Mouse (Mus musculus): ENCODE measurements at regions not wholly inside any gene's neighbourhood (a gene's known extent, or its start where the extent isn't known, plus 50 kb on each side); places are given as distances from the start of the nearest gene placed in this dataset.

DNA sequence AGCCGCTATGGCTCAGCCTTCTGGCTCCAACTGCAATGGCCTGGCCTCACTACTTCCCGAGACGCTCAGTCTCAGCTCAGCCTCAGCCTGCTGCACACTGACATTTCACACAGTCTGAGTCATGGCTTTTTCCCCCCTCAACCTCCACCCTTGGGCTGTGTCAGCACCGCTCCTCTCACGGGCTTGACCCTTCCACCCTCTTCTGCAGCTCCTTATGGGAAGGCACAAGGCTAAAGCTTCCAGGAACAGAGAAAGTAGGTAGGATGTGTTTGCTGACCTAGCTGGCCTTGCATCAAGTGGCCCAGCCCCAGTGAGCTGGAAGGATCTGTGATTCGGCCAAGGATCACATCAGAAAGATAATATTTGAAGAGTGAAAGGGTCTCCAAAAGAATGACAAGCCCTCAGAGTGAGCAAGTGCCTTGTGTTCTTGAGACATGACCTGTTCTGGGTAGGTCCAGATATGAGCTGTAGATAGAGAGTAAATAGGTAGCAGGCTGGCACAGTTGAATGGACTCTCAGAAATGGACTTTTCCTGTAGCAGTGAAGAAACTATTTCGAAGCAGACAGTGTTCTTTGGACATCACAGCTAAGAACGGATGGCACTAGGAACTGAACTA lies 192.9 kb upstream of the Usp24 start:
- DNase-seq, result no peak

DNA sequence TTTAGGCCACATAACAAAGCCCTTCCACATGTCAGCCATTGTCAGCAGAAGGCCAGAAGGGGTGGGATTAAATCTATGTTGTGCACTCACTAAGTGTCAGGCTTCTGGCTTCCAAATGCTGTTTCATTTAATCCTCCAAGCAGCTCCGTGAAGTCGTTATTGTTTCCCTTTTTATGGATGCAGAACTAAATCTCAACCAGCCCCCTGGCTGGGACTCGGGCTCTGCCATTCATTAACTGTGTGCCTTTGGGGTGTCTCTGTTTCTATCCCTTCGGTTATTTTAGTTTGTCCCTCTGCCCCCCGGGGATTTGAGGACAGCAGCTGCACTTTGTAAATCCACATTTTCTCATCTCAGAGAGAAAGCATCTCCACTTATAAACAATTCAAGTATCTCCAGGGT lies 188.8 kb upstream of the Usp24 start:
- no peak for DNase-seq

DNA sequence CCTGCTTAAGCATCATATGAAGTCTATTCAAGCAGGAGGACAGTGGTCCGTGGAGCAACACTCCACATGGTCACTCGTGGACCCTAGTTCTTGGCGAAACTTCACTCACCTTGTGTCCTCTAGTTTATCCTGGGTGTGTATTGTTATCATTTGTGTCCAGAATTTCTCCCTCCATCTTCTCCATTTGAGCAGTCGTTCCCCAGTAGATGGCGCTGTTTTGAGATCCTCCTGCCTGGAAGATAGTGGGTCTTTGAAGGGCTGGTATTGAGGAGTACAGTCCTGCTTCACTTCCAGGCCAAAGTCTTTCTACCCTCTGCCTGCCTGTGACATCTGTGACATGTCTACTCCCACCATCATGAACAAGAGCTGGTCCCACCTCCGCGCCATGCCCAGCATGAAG lies 188.4 kb upstream of the Usp24 start:
- peak; percentile 7 to 13 for DNase-seq

- DNase-seq, result no peak
Measured at GRCm38 (mm10) chr4:106129327-106129726, 186.7 kb upstream of the Usp24 start.

DNA sequence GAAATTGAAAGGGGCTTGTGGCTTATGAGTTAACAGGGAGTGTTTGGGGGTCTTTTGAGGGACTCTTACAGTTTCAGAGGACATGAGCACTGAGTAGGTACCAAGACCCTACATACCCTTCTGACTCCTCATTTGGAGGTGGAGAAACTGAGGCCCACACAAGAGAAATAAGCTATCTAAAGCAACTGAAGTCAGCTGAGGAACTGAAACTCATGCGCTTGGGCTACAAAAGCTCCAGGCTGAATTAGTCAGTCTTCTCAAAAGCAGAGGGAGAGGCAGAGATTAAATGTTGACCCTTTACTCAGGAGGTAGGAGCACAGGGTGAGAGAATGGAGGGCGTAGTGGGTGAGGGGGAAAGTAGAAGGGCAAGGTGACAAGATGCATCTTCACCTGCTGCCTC lies 186.2 kb upstream of the Usp24 start:
- DNase-seq, result no peak

GRCm38 (mm10) chr4:106133746-106134730 lies 182.0 kb upstream of the Usp24 start:
- no peak for DNase-seq

DNA sequence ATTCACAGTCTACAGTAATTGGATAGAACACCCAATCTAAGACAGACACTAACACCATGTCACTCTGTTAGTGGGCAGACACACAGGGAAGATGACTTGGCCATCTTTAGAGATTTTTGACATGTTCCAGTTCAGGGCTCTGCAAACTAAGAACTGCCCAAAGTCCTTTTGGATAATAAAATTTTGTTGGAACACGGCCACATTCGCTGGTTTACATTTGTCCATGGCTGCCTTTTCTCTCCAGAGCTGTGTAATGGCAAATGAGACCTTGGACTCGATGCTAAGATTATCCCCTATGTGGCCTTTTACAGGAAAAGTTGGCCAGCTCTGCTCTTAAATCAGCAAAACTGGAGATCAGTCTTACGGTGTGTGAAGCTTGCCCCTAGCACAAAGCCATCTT lies 173.3 kb upstream of the Usp24 start:
- DNase-seq, result no peak

GRCm38 (mm10) chr4:106144351-106145116 lies 171.5 kb upstream of the Usp24 start:
- no peak for DNase-seq

DNA sequence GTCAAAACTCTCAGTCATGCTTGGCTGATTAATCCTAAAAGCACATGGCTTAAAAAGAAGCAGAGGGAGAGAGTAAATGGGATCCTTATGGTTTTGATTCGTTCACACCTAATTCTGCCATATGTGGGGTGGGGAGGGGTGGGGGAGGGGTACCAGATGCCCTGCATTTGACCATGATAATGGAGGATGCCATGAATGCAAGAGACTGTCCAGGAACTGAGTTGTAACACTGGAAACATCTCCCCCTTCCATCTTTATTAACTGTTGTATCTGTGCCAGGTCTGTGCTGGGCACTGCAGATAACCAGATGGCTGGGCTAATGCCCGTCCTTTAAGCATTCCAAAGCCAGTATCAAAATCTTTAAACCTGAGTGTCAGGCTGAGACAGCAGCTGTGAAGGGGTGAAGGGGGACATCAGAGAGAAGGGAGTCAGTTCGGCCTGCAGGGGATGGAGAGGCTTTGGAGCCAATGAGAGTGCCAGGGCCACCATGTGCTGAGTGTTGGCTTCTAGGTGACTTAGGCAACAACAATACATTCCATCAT lies 169.0 kb upstream of the Usp24 start:
- DNase-seq, result no peak

- no peak for DNase-seq
Measured at GRCm38 (mm10) chr4:106148866-106149265, 167.1 kb upstream of the Usp24 start.

DNA sequence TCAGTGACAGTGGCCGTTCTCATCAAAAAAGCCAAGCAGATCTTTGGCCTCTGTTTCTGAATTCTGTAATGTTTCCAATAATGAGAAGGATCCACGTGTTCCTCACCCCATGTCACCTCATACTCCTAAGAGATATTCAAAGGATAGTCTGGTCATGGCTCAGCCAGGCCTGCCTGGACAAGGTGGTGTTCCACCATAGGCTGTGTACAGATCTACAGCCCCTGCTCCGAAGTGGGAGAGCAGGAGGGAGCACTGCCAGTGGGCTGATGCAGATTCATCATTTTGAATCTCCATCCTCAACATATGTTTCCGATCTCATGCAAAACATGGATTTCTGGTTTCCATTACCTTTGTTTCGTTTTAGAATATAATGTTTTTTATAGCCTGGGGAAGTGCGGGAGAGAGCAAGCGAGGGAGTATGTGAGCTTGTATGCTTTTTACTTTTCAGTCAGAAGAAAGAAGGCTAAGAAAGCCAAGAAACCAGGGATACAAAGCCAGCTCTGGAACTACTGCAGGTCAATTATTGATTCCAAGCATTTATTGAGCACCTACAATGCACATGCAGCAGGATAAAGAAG lies 166.5 kb upstream of the Usp24 start:
- no peak for DNase-seq

DNA sequence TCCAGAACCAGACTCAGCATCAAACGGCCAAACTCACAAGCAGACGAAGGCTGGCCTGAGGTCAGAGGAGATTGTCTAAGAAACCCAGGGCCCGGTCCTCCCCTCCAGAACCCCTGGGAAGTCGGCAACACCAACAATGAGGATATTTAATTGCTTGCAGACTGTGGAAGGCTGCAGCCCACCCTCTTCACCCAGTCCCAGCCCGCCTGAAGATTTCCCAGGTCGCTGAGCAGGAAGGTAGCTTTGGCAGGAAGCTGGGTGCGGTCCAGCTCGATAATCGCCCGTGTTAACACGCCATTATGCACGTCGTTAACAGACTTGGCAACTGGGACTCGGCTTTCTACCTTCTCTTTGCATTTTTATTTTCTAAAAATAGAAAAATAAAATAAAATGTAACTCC lies 165.2 kb upstream of the Usp24 start:
- DNase-seq, result no peak

DNA sequence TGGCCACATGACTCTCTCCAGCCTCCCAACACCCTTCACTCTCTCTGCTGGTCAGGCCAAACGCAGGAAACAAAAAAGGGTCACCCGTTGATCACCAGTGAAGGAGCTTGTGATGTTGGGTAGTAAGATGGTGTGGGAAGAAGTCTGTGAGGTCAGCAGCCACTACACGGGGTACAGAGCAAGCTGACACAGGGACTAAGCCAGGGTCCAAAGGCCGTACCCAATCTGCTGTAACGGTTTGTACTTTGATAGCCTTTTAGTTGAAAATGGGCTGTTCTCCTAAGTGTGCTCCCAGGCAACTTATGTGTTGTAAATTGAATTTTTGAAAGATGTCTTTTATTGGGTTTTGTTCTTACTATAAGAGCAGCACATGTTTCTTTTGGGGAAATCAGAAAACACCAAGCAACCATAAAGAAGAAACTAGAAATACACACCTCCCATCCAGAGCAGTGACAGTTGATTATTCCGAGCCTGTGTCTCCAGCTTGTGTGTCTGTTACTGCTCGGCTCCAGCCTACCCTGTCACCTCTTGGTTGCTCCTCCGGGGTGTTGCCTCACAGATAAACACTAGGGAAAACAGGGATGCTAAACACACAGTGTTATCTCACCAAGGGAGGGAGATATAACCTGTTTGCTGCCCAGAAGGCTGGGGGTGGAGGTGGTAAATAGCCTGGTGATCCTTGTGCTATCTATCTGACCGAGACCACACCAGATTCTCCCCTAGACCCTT lies 158.4 kb upstream of the Usp24 start:
- no peak for DNase-seq

DNA sequence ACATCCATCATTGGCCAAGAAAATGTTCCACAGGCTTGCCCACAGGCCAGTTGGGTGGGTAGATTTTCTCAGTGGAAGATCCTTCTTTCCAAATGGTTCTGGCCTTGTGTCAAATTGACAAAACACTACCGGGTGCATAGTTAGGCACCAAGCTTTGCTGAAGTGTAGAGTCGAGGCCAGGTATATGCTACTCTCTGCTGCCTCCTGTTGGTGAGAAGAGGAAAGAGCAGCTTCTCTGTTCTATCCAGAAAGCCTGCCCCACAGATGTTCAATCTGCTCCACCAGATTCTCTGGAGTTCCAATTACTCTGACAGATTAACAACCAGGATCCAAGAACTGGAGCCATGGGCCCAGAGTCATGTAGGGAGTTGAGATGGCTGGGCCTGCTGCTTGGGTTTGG lies 154.4 kb upstream of the Usp24 start:
- DNase-seq, result no peak

DNA sequence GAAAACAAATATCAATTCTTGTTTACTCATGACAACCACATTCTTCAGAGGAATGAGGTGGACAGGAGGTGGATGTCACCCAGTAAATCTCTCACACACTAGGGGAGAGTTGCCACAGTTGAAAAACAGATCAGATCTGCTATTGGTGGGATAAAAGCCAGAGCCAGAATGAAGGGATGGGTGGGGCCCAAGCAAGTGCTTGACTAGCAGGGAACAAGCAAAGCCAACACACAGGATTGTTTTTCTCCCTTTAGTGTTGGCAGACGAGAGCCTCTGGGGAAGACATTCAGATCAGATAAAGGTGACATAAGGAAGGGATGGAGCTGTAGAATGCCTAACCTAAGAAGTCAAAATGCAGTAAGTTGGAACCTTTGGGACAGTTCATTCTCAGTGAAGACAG lies 153.5 kb upstream of the Usp24 start:
- no peak for DNase-seq

GRCm38 (mm10) chr4:106163220-106163619 lies 152.8 kb upstream of the Usp24 start:
- DNase-seq, result no peak

DNA sequence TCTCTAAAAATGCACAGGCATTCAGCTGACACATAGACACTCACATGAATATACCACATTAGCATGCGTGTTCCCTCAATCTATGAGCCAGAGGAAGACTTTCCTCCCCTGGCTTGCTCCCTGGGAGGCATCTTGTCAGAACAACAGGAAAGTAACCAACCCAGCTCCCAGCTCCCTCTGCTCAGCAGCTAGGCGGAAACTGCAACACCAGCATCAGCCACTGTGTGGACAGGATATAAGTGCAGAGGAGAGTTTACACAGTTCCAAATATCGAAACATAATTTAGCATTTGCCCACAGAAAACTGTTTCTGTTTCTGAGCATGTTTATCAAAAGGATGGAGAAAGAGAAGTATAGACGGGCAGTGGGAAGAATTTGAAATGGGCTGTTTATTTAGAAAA lies 148.3 kb upstream of the Usp24 start:
- DNase-seq, result no peak

DNA sequence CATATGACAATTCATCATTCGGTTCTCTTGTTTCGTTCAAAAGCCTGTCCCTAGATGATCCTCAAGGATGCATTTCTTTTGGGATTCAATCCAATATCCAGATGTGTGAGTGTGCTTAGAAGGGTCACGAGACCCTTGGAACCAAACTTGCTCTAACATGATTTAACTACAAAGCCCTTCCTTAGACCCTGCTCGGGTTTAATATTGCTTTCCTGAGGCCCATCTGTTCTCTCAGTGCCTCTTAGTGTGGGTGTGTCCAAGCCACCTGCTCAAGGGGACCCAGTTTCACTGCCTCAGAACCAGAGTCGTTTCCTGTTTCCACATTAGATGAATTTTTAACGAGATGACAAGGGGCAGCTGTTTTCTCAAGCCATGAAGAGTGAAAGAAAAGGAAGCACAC lies 147.3 kb upstream of the Usp24 start:
- DNase-seq, result no peak

GRCm38 (mm10) chr4:106169466-106169865 lies 146.5 kb upstream of the Usp24 start:
- no peak for DNase-seq

DNA sequence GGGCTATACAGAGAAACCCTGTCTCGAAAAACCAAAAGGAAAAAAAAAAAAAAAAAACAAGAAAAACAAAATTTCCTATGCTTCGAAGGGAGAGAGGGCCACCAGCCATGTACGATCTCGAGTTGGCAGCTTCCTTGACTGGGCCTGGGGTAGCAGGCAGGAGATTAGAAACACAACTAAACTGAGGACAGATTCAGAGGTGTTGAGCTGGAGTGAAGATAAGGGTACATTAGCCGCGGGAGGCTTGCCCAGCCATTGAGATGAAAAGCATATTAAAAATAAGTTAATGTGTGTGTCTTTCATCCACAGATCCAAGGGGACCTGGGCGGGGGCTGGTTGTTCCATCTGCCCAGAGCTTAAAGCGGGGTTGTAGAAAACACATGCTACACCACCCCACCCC lies 145.3 kb upstream of the Usp24 start:
- DNase-seq, result no peak

DNA sequence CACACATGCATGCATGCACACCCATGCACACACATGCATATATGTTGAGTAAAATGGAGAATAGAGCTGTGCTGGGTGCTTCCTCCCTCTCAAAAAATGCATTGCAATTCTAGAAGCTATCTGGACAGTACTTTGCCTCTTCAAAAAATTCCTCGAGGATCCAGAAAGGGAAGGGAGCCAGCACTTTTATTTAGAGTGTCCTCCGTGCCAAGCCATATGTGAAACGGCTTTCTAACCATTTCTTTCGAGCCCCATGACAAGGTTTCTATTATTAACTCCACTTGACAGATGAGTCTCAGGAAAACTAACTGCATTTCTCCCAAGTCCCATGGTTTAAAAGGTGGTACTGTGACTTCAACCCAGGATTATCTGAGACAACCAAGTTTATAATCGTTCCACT lies 140.7 kb upstream of the Usp24 start:
- no peak for DNase-seq
